Mouse (Mus musculus): ENCODE data around the gene Zbtb22.
"Not testable (repeated sequence)": the region's sequence is repeated elsewhere in the genome, so short reads cannot be mapped to it uniquely, and the experiment has no call there.

DNA sequence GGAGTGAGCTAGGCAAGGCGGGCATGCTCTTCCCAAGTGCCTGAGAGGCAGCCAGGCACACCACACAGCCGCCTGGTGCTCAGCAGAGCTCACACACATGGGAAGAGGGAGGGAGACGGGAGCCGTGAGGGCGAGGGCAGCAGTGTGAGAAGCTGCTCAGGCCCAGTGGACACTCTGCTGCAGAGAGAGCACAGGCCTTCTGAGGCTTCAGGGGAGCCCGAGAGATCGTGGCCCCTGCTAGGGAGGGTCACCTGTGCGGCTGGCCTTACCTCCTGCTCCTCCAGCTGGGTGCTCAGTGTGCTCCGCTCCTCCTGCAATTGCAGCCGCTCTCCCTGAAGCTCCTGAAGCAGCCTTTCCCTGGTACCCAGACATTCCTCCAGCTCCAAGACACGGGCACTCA lies 31.4 kb upstream of the Zbtb22 start:
- not testable (repeated sequence) for TF ChIP-seq CTCF, EP300 (IDR thresholded peaks at IDR 0.05; ENCODE audit: low read depth)

Measured in heart, postnatal 0 days (tissue).